Mouse (Mus musculus) liver, embryonic 18 days (tissue): ENCODE results near the gene 2610008E11Rik. TPM values are rescaled to one million over a fixed set of nuclear protein-coding genes. Genes with fewer than 3 reads are reported as not detected.

Source experiments
- polyA plus RNA-seq: library from polyadenylated mRNA; depleted of rRNA; stranded (reverse); fragments of >200 nt; gene quantifications from 2 replicates; pipeline ENCODE4 v1.2.3, GENCODE M21; 2012; rRNA removed

2610008E11Rik gene
- 1.9 and 2.0 TPM in 2 replicates for polyA plus RNA-seq

GRCm38 (mm10) chr10:79097161-79097754 is at the start of gene 2610008E11Rik:
TSS of gene 2610008E11Rik (minus strand) at chr10:79097600.

DNA sequence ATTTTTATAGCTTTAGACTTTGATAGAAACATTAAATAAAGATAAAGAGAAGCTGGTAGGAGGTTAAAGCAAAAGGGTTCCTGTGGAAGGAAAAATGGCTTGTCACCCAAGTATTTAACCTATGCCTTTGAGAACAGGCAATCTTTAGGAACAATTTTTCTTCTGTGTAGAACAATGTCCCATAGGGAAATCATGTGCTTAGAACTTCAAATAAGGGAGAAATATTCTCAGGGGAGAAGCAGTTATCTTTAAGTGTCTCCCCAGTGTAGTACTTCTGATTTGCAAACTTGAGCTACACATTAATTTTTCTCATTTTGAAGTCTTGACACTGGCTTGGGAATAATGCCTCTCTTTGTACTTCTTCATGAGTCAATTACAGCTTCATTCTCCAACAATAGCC is 69.0 kb downstream of the 2610008E11Rik start, which contains the start of gene Olfr57:
Gene Olfr57, plus strand, starts transcription at position 301 of the 400 bp plus-strand sequence.

Other genes with a start within 250 kb of the 2610008E11Rik start
- gene Olfr1356, start 245.4 kb downstream of the 2610008E11Rik start, polyA plus RNA-seq = not detected in 2 replicates
- gene Olfr1355, start 222.1 kb downstream of the 2610008E11Rik start, polyA plus RNA-seq = not detected in 2 replicates
- not detected in 2 replicates for gene Olfr1354, start 184.4 kb downstream of the 2610008E11Rik start, polyA plus RNA-seq
- gene Olfr8, start 147.0 kb downstream of the 2610008E11Rik start, polyA plus RNA-seq = not detected in 2 replicates
- gene Olfr1353, start 134.3 kb downstream of the 2610008E11Rik start, polyA plus RNA-seq = not detected in 2 replicates
- gene Olfr1352, start 116.5 kb downstream of the 2610008E11Rik start, polyA plus RNA-seq = not detected in 2 replicates
- gene Olfr1351, start 85.1 kb downstream of the 2610008E11Rik start, polyA plus RNA-seq = not detected in 2 replicates
- not detected in 2 replicates for gene Olfr57, start 68.9 kb downstream of the 2610008E11Rik start, polyA plus RNA-seq
- gene Vmn2r80, start 51.2 kb upstream of the 2610008E11Rik start, polyA plus RNA-seq = not detected in 2 replicates
- gene Vmn2r81, start 150.1 kb upstream of the 2610008E11Rik start, polyA plus RNA-seq = not detected in 2 replicates